Mouse (Mus musculus): ENCODE data around the gene Fntb. TPM values are rescaled to one million over a fixed set of nuclear protein-coding genes. Genes with fewer than 3 reads are reported as not detected.

Gene Fntb
- polyA plus RNA-seq, 1 experiment from 2014 or later, result 18.9 TPM

DNA sequence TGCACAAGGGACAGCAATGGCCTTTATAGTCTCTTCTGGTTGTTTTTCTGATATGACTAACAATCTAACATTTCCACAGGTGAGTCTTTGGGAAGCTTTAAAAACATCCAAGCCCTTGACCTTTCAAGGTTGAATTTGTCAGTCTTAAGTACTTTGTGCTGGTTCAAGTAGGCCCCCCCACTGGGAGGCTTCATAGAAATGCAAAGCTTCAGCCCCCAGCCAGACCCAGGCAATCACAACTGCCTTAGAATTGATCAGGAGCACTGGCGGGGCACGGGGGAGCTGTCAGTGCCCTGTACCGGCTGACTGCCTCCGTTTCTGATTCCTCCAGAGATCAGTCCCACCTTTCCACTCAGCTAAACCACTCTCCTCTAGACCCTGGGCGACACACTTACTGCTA, 199.7 kb downstream of the Fntb start:
- DNase-seq (ENCODE audit: low spot score) (no peak), ATAC-seq (no peak)
- H3K4me2 ChIP-seq (replicated peaks; ENCODE audit: low read depth, low read length), result no peak overlapping the region
- no peak overlapping the region for H3K9ac ChIP-seq (replicated peaks; ENCODE audit: low read depth)
- H3K4me3 ChIP-seq (ENCODE audit: low read depth, low read length), result no peak overlapping the region
- no peaks in the 10 kb centered on the region; the same call in 1 of the 2 replicates for H3K4me1 ChIP-seq (ENCODE audit: insufficient read depth, low read depth, low read length)
- whole genome bisulfite sequencing, result 31% methylated on average over 5 of the region's 5 CpGs
- H3K9me3 ChIP-seq (ENCODE audit: low read length), result no peaks in the 10 kb centered on the region
- H3K27ac ChIP-seq (ENCODE audit: low read length), result 0 out of 2 replicates have a peak overlapping the region, but pooled peaks have one; percentile 32
- no peaks in the 10 kb centered on the region for H3K36me3 ChIP-seq (ENCODE audit: insufficient read depth, low read length)
- no peaks in the 10 kb centered on the region for H3K27me3 ChIP-seq (replicated peaks; ENCODE audit: insufficient read depth, low read length)
- no peak for TF ChIP-seq EP300 (IDR thresholded peaks at IDR 0.05)
- TF ChIP-seq CTCF (IDR thresholded peaks at IDR 0.05), result no peak

DNA sequence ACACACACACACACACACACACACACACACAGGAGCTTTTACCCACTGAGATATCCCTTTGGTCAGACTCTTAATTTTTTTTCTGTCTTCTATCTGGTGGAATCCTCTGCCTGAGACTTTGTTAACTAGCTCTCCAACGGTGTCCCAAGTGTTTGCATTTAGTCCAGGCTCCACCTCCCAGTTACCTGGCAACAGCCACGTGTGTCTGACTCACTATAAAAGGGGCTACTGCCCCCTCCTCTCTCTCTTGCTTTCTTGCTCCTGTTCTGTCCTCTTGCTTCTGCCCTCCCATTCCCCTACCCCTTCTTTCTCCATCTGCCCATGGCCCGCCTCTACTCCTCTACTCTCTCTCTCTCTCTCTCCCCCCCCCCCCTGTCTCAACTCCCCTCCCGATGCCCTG, 200.5 kb downstream of the Fntb start:
- Histone ChIP-seq H3K4me2 (replicated peaks; ENCODE audit: low read depth, low read length) (no peak overlapping the region), H3K4me3 (ENCODE audit: low read depth, low read length) (no peak overlapping the region), H3K9ac (replicated peaks; ENCODE audit: low read depth) (no peak overlapping the region), H3K27ac (ENCODE audit: low read length) (no peak overlapping the region), H3K9me3 (ENCODE audit: low read length) (no peaks in the 10 kb centered on the region), H3K4me1 (ENCODE audit: insufficient read depth, low read depth, low read length) (no peaks in the 10 kb centered on the region), H3K36me3 (ENCODE audit: insufficient read depth, low read length) (no peaks in the 10 kb centered on the region), H3K27me3 (replicated peaks; ENCODE audit: insufficient read depth, low read length) (no peaks in the 10 kb centered on the region)
- WGBS, result 17% methylated on average over 4 of the region's 4 CpGs
- no peak for ATAC-seq
- TF ChIP-seq CTCF (IDR thresholded peaks at IDR 0.05) (no peak), EP300 (IDR thresholded peaks at IDR 0.05) (no peak)
- DNase-seq (ENCODE audit: low spot score), result peak; percentile 66

Other genes with a start within 250 kb of the Fntb start
- 2.1 and 2.9 TPM in 2 replicates for gene Plekhg3, start 234.7 kb upstream of the Fntb start, polyA plus RNA-seq (2015; fragmentation: Nextera tagmentation; extraction: Ambion mirVana)
- 0.35 and 0.38 TPM in 2 replicates for gene Sptb, start 55.0 kb upstream of the Fntb start, polyA plus RNA-seq (2015; fragmentation: Nextera tagmentation; extraction: Ambion mirVana)
- gene Churc1, start 51 bp upstream of the Fntb start, polyA plus RNA-seq (2015; fragmentation: Nextera tagmentation; extraction: Ambion mirVana), result 109 and 114 TPM in 2 replicates
- gene Gpx2, start 30.0 kb downstream of the Fntb start, polyA plus RNA-seq (2015; fragmentation: Nextera tagmentation; extraction: Ambion mirVana), result 21.3 TPM in 2 replicates
- gene Rab15, start 57.3 kb downstream of the Fntb start, polyA plus RNA-seq (2015; fragmentation: Nextera tagmentation; extraction: Ambion mirVana), result 20.7 and 22.6 TPM in 2 replicates
- gene Max, start 196.6 kb downstream of the Fntb start, polyA plus RNA-seq (2015; fragmentation: Nextera tagmentation; extraction: Ambion mirVana), result 17.5 and 20.9 TPM in 2 replicates